Mouse (Mus musculus) heart, adult 2 months (tissue): ENCODE data around the gene Atp11b.

Experiments
- CTCF ChIP-seq: fragments of 200-600 bp; IDR thresholded peaks from 2 replicates; pipeline ENCODE4 v1.8.1; 2022; ENCODE audit warnings: antibody characterized with exemption, mild to moderate bottlenecking, moderate library complexity
- EP300 ChIP-seq: fragments of 200-500 bp; IDR thresholded peaks from 2 replicates; pipeline ENCODE4 v1.6.1; 2011; ENCODE audit warnings: low read depth, low read length, control low read depth; ENCODE audit not compliant: insufficient read depth

GRCm38 (mm10) chr3:35751724-35752123, 2.2 kb upstream of the Atp11b start:
- TF ChIP-seq CTCF (no peak), EP300 (no peak)
